Mouse (Mus musculus): ENCODE data around the gene Robo2.

DNA sequence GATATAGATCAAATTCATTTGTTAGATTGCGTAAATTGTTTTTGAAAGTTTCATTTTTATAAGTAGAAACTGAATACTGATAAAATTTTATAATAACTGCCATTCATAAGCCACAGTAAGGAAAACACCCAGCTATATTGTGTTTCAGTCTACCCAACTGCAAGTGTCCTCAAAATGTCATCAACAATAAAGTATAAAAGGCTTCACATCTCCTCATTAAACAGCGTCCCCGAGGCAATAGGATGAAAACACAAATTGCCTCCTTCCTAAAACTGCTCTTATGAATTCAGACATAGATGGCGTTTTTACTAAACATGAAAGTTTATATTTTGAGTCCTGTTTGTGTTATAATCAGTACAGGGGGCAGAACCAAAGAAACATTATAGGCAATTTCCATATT is 249.6 kb downstream of the Robo2 start:
- TF ChIP-seq CTCF (IDR thresholded peaks at IDR 0.05; ENCODE audit: low read depth) (no peak), EP300 (IDR thresholded peaks at IDR 0.05; ENCODE audit: low read depth) (no peak)

All from heart, postnatal 0 days (tissue).